Mouse (Mus musculus) megakaryocyte, embryonic 14.5 days (primary cell): ENCODE measurements at regions not wholly inside any gene's neighbourhood (a gene's known extent, or its start where the extent isn't known, plus 50 kb on each side); places are given as distances from the start of the nearest gene placed in this dataset.

ENCODE experiments used
- FLI1 ChIP-seq: IDR thresholded peaks from 2 replicates; pipeline ENCODE4 v1.6.1; 2012; ENCODE audit warnings: low read length, inconsistent platforms, mixed read lengths
- GATA1 ChIP-seq: IDR thresholded peaks from 3 replicates; pipeline ENCODE4 v1.6.1; 2012; ENCODE audit warnings: mixed read lengths, low read length, inconsistent platforms, borderline replicate concordance

DNA sequence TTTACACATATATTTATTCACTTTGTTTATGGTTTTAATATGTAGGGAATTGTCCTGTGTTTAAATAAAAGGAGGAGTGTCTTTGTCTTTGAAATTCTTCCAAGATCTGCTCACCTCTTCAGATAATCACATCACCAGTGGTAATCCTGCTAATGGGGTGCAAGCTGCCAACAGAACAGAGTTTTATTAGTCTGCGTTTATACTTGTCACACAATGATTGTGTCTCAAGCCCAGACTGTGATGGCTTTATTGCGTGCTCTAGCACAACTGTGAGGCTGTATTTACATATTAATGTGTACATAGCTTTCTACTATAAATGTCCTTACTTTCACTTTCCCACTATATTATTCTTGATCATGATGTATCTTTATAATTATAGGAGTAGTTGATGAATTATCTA is 184.8 kb downstream of the Fam49a start:
- TF ChIP-seq GATA1 (no peak), FLI1 (no peak)
